Mouse (Mus musculus) 416B (cell line): ENCODE data around the gene Ggt5.

Experiments
- DNase-seq: peaks from one replicate; pipeline ENCODE4 v3.0.0; 2011; ENCODE audit warnings: low read depth

Ggt5 gene

GRCm38 (mm10) chr10:75654053-75654452 is 64.9 kb downstream of the Ggt5 start:
- DNase-seq: no peak

DNA sequence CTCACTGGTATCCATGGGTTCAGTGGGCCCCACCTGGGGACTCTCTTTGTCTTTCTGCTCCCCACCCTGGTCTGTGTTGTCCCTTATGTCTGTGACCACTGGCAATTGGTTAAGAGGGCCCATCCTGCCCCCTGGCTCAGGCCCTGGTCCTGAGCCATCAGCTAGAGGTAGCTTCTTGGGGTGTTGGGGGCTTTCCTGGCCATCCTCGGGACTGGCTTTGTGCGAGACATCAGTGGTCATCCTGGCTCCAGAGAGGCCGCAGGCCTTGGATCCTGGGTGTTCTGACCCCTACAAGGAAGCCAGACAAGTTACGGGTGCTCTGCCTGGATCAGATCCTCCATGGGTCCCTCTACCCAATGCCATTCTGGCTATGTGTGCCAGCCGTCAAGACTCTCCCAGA is 68.0 kb downstream of the Ggt5 start:
- DNase-seq: no peak

- DNase-seq: no peak
These were observed 68.6 kb downstream of the Ggt5 start for GRCm38 (mm10) chr10:75657772-75658171.

DNA sequence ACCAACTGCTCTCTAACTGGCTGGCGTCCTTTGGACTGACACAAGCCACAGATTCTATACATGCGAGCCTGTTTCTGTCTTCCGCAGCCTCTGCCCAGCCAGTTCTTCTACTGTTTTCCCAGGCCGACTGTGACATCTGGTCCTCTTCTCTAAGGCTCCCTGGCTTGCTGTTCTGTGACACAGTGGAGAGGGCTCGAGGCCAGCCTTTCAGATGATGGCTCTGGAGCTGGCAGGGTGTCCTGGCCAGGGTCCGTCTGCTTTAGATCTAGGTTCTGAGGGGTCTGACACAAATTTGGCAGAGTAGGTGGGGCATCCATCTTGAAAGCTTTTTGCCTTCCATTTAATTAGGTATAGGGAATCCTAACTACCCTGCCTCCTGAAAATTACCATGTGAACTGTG is 72.2 kb downstream of the Ggt5 start:
- no peak for DNase-seq

GRCm38 (mm10) chr10:75661876-75662275 is 72.7 kb downstream of the Ggt5 start:
- no peak for DNase-seq

GRCm38 (mm10) chr10:75662575-75662974 is 73.4 kb downstream of the Ggt5 start:
- DNase-seq: no peak

DNA sequence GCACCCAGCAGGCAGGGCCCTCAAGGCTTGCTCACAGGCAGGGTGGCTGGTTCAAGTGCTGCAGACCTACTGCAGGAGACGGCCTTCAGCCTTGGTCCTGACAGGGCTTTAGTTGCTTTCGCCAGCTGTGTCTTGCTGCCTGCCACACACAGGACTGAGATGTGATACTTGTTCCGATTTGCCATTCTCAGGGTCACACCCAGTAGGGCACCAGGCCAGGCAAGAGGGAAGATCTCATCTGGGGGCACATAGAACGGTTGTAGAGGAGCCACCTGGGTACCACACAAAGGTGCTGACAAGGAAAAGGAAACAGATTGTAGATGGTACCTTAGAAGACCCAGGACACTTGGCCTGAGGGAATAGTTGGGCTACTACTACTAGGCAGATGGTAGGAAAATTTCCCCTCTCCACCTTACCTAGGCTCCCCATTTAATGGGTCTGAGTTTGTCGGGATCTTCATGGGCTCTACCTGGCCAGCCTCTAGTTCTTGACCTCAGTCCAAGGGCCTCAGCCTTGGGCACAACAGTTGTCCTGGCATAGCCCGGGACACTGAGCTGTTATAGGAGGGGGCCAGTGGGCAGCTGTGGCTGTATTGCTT is 75.6 kb downstream of the Ggt5 start:
- DNase-seq: no peak

GRCm38 (mm10) chr10:75666451-75667030 is 77.4 kb downstream of the Ggt5 start:
- no peak for DNase-seq
